Mouse (Mus musculus): ENCODE data around the gene Hp1bp3.

- TF ChIP-seq CTCF (IDR thresholded peaks at IDR 0.05; ENCODE audit: control insufficient read depth, insufficient read depth, insufficient replicate concordance, low read depth, low read length), result no peak
- no peak for TF ChIP-seq POLR2A (IDR thresholded peaks at IDR 0.05; ENCODE audit: control insufficient read depth, low read depth, low read length)
Observed at GRCm38 (mm10) chr4:138220761-138221160, 4.7 kb downstream of the Hp1bp3 start.

Measured in testis, adult 2 months (tissue).